Comparison of ENCODE assay signal across 21 mouse cellular contexts in the genomic region with DNA sequence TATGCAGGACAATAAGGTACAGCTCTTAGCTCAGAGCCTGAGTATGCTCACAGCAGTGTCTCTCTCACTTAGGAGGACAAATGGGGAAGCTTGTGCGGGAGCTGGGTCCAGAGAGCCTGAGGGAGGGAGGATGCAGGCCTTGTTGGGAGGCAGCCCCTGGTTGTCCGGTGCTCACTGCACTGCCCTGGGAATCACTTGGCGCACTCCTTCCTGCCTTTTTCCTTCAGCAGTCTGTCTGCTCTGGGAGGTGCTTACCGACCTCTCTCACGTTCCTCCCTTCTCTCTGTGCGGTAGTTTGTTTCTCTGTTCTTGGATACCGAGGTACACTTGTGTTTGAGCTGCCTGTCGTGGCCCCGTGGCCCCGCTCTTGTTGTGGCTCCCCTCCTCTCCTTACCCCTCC. TPM values are rescaled to one million over a fixed set of nuclear protein-coding genes. Genes with fewer than 3 reads are reported as not detected.
"Had no signal": no experiment of that assay in that cellular context is flagged by ENCODE, and none has a peak within 500 bp of the region (broad histone marks: within the 10 kb centered on the region; RNA-seq: fewer than 3 reads in every experiment).

No protein-coding gene starts in this region.

- H3K4me3 ChIP-seq: kidney, embryonic 15.5 days; limb, embryonic 15.5 days; myocyte; neural tube, embryonic 15.5 days had no signal

- ATAC-seq: midbrain, embryonic 16.5 days had no signal

- H3K4me1 ChIP-seq: kidney, embryonic 15.5 days; limb, embryonic 15.5 days; neural tube, embryonic 15.5 days had no signal

- H3K27me3 ChIP-seq: kidney, embryonic 15.5 days; limb, embryonic 15.5 days; neural tube, embryonic 15.5 days had no signal

- H3K4me2 ChIP-seq: kidney, embryonic 15.5 days; limb, embryonic 15.5 days; neural tube, embryonic 15.5 days had no signal

- H3K27ac ChIP-seq: kidney, embryonic 15.5 days; limb, embryonic 15.5 days; liver, embryonic 14.5 days; neural tube, embryonic 15.5 days had no signal

- DNase-seq: kidney, adult 2 months; kidney, postnatal 14 days; layer of hippocampus, postnatal 36 days; retina, postnatal 1 day; right cerebral cortex, postnatal 14 days; thymus, postnatal 36 days had no signal

- H3K9ac ChIP-seq: kidney, embryonic 15.5 days; limb, embryonic 15.5 days; liver, embryonic 14.5 days; neural tube, embryonic 15.5 days had no signal

- H3K9me3 ChIP-seq: kidney, embryonic 15.5 days; limb, embryonic 15.5 days; neural tube, embryonic 15.5 days had no signal

RNA-seq across cellular contexts. Expression of gene Adam30, which starts 15.2 kb away (rescaled TPM):
- total RNA-seq: layer of hippocampus, postnatal 36 days; left cerebral cortex, adult 8-10 months; left cerebral cortex, postnatal 25 days had no signal
- polyA plus RNA-seq: kidney, adult 2 months; kidney, embryonic 15.5 days; large intestine, adult 2 months; limb, embryonic 11.5 days; limb, embryonic 15.5 days; liver, embryonic 14.5 days; lung, embryonic 16.5 days; midbrain, embryonic 16.5 days; myocyte; neural tube, embryonic 11.5 days; neural tube, embryonic 15.5 days; spleen, adult 2 months; stomach, embryonic 16.5 days; thymus, postnatal 0 days had no signal
